Mouse (Mus musculus): Measurements from ENCODE around the gene Rhox1. TPM values are rescaled to one million over a fixed set of nuclear protein-coding genes. Genes with fewer than 3 reads are reported as not detected.
"Not testable (repeated sequence)": the region's sequence is repeated elsewhere in the genome, so short reads cannot be mapped to it uniquely, and the experiment has no call there.

Rhox1 gene
- not detected in 2 replicates for polyA plus RNA-seq (2016; fragmentation: Nextera tagmentation; extraction: Ambion mirVana)

DNA sequence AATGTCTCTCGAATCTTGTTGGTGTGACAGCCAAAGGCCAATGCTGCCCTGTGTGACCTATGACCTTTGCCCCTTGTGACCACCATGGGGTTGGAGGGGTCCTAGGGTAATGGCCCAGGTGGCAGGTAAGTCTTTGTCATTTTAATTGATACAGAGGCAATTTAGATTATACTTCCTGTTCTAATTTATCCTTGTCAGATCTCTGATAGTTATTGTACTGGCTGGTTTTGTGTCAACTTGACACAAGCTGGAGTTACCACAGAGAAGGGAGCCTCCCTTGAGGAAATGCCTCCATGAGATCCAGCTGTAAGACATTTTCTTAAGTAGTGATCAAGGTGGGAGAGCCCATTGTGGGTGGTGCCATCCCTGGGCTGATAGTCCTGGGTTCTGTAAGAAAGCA, at the start of gene Rhox1:
Gene Rhox1 (minus strand): TSS at position 101 of the 400 bp plus-strand sequence.
- not testable (repeated sequence) for H3K27me3 ChIP-seq; H3K9ac ChIP-seq; H3K4me1 ChIP-seq; H3K4me2 ChIP-seq; H3K27ac ChIP-seq; H3K36me3 ChIP-seq (replicated peaks); ATAC-seq (ENCODE audit: low FRiP score); H3K4me3 ChIP-seq (replicated peaks); H3K9me3 ChIP-seq
- 84% methylated on average over 1 of the region's 1 CpGs for WGBS

- not testable (repeated sequence) for H3K27ac ChIP-seq; H3K27me3 ChIP-seq; ATAC-seq (ENCODE audit: low FRiP score); H3K9me3 ChIP-seq; H3K9ac ChIP-seq; H3K4me1 ChIP-seq; H3K4me2 ChIP-seq; H3K36me3 ChIP-seq (replicated peaks); H3K4me3 ChIP-seq (replicated peaks)
- 94% methylated on average over 10 of the region's 19 CpGs for WGBS
Measured at GRCm38 (mm10) chrX:37265038-37265437, 43.0 kb upstream of the Rhox1 start, which contains the start of gene Rhox4a. Gene Rhox4a, plus strand, starts transcription at chrX:37265338.

DNA sequence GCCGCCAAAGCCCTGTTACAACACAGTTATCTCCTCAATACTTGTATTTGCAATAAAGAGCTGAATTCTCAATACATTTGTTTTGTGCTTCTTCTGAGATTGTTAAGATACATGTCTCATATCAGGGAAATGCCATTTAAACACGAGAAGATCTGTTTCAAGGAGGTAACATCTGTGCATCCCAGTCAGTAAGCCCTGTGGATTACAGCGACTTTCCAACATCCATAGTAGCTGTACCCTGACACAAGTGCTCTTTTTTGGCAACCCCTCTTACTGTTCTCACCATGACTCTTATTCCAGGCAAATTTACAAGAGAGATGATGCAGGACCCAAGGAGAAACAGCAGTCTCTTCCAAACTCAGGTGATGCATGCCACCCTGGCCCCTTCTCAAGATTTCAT, 27.6 kb upstream of the Rhox1 start, which contains the start of gene Rhox3a:
Gene Rhox3a (plus strand): TSS at position 301 of the 400 bp plus-strand sequence.
- not testable (repeated sequence) for H3K27me3 ChIP-seq; H3K4me2 ChIP-seq; H3K4me3 ChIP-seq (replicated peaks); H3K27ac ChIP-seq; H3K9me3 ChIP-seq; H3K9ac ChIP-seq; ATAC-seq (ENCODE audit: low FRiP score); H3K4me1 ChIP-seq; H3K36me3 ChIP-seq (replicated peaks)
- 73% methylated on average over 1 of the region's 3 CpGs for WGBS

GRCm38 (mm10) chrX:37244676-37245075, 22.6 kb upstream of the Rhox1 start, which contains the start of gene Rhox2a:
Gene Rhox2a, plus strand, starts transcription at chrX:37244976.
- not testable (repeated sequence) for H3K27ac ChIP-seq; H3K4me1 ChIP-seq; H3K9me3 ChIP-seq; H3K4me2 ChIP-seq; ATAC-seq (ENCODE audit: low FRiP score); H3K9ac ChIP-seq; H3K36me3 ChIP-seq (replicated peaks); H3K27me3 ChIP-seq; H3K4me3 ChIP-seq (replicated peaks)
- 86% methylated on average over 1 of the region's 9 CpGs for WGBS

GRCm38 (mm10) chrX:37210941-37211340, 11.1 kb downstream of the Rhox1 start, which contains the start of gene Gm9:
Gene Gm9, minus strand, starts transcription at chrX:37211041.
- H3K4me1 ChIP-seq = no peaks in the 10 kb centered on the region
- no peaks in the 10 kb centered on the region for H3K36me3 ChIP-seq (replicated peaks)
- H3K9ac ChIP-seq = no peak within 1 kb of the TSS
- no peak for ATAC-seq (ENCODE audit: low FRiP score)
- H3K4me3 ChIP-seq (replicated peaks) = no peak within 1 kb of the TSS
- H3K9me3 ChIP-seq = no peaks in the 10 kb centered on the region
- H3K27ac ChIP-seq = no peak within 1 kb of the TSS
- no peaks in the 10 kb centered on the region for H3K27me3 ChIP-seq
- 89% methylated on average over 10 of the region's 10 CpGs for WGBS
- no peak within 1 kb of the TSS for H3K4me2 ChIP-seq

DNA sequence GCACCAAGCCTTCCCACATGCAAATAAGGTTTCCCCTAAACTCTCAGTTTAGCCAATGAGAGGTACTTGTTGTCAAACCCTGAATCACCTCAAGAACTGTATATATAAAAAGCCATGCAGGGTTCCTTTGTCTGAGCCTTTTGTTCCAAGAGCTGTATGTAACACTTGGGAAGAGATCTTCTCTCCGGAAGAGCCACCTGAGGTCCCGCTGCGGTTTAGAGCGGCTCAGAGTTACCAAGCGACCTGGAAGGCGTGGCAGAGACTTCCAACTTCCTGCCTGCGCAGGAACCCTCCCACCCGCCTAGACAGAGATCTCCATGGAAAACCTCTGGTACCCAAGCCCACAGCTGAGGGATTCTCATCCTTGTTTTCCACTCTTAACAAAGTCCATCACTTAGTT, 23.4 kb downstream of the Rhox1 start:
- Histone ChIP-seq H3K4me2 (no peak overlapping the region), H3K4me1 (no peaks in the 10 kb centered on the region), H3K9ac (no peak overlapping the region), H3K27me3 (no peaks in the 10 kb centered on the region), H3K27ac (no peak overlapping the region), H3K4me3 (replicated peaks) (no peak overlapping the region), H3K36me3 (replicated peaks) (no peaks in the 10 kb centered on the region), H3K9me3 (no peaks in the 10 kb centered on the region)
- WGBS = 67% methylated on average over 8 of the region's 8 CpGs
- ATAC-seq (ENCODE audit: low FRiP score) = no peak

DNA sequence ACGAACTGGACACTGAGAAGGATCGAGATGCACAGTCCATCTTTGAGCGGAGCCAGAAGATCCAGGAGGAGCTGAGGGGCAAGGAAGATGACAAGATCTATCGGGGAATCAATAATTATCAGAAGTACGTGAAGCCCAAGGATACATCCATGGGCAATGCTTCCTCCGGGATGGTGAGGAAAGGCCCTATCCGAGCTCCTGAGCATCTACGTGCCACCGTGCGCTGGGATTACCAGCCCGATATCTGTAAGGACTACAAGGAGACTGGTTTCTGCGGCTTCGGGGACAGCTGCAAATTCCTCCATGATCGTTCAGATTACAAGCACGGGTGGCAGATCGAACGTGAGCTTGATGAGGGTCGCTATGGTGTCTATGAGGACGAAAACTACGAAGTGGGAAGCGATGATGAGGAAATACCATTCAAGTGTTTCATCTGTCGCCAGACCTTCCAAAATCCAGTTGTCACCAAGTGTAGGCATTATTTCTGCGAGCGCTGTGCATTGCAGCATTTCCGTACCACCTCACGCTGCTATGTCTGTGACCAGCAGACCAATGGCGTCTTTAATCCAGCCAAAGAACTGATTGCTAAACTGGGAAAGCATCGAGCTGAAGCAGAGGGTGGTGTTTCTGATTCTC, 30.2 kb downstream of the Rhox1 start:
- Histone ChIP-seq H3K4me1 (0 out of 2 replicates have a peak, but pooled peaks cover 6% of the 10 kb centered on the region), H3K9ac (peak overlapping the region; percentile 57), H3K4me3 (replicated peaks) (peak overlapping the region; percentile 54), H3K27ac (peak overlapping the region; percentile 50; the same call in 1 of the 2 replicates), H3K4me2 (peak overlapping the region; percentile 57), H3K9me3 (no peaks in the 10 kb centered on the region), H3K27me3 (no peaks in the 10 kb centered on the region), H3K36me3 (replicated peaks) (no peaks in the 10 kb centered on the region)
- 26% methylated on average over 28 of the region's 28 CpGs for WGBS
- 0 out of 2 replicates have a peak, but pooled peaks have one; percentile 24 for ATAC-seq (ENCODE audit: low FRiP score)

DNA sequence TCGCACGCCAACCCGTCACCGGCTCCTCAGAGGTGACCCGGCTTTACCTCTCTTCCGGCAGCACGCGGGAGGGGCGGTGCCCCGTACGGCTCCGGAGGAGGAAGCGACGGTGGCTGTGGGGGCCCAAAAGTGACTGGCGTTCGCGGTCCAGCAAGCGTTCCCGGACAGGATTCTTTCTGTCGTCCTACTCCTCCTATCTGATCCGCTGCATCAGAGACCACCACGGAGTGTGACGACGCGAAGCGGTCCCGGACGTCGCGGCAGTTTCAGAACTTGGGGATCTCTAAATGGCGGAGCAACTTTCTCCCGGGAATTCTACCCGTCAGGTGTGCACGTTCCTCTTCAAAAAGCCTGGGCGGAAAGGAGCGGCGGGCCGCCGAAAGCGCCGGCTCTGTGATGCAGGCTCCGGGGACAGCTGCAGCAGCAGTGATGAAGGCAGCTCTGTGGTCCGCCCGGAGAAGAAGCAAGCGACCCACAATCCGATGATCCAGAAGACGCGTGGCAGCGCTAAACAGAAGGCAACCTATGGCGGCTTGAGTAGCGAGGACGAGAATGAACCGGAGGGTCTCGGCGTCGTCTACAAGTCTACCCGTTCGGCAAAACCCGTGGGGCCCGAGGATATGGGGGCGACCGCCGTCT, 30.8 kb downstream of the Rhox1 start, which contains the start of the genes Ndufa1 and Rnf113a1:
Gene Ndufa1 (minus strand): TSS at position 59 of the 639 bp plus-strand sequence.
Gene Rnf113a1 (plus strand): TSS at position 141 of the 639 bp plus-strand sequence.
- Histone ChIP-seq H3K9me3 (no peaks in the 10 kb centered on the region), H3K4me2 (peak within 1 kb of the TSS; percentile 57), H3K27ac (peak within 1 kb of the TSS; percentile 50), H3K4me3 (replicated peaks) (peak within 1 kb of the TSS; percentile 54), H3K27me3 (no peaks in the 10 kb centered on the region), H3K4me1 (0 out of 2 replicates have a peak, but pooled peaks cover 6% of the 10 kb centered on the region), H3K36me3 (replicated peaks) (no peaks in the 10 kb centered on the region), H3K9ac (peak within 1 kb of the TSS; percentile 57)
- peak; percentile 94 for ATAC-seq (ENCODE audit: low FRiP score)
- 13% methylated on average over 56 of the region's 63 CpGs for WGBS

DNA sequence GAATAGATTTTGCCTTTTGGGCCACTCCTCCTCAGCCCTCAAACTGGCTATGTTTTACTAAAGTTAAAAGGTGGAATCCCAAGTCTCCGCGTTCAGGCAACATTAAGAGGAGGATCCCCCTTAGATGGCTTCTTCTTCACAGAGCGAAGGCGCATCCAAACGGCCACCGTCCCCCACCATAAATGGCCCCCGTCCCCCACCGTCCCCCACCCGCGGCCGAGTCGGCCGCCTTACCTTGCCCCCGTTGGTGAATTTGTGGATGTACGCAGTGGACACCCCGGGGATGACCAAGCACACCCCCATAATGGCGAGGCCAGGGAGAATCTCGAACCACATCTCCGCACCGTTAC, 31.3 kb downstream of the Rhox1 start:
- Histone ChIP-seq H3K27ac (no peak overlapping the region), H3K36me3 (replicated peaks) (no peaks in the 10 kb centered on the region), H3K4me1 (0 out of 2 replicates have a peak, but pooled peaks cover 6% of the 10 kb centered on the region), H3K9me3 (no peaks in the 10 kb centered on the region), H3K4me2 (peak overlapping the region; percentile 57), H3K9ac (peak overlapping the region; percentile 57), H3K4me3 (replicated peaks) (peak overlapping the region; percentile 54), H3K27me3 (no peaks in the 10 kb centered on the region)
- 32% methylated on average over 20 of the region's 20 CpGs for WGBS
- no peak for ATAC-seq (ENCODE audit: low FRiP score)

- WGBS = 77% methylated on average over 8 of the region's 8 CpGs
- not testable (repeated sequence) for H3K4me2 ChIP-seq; H3K9ac ChIP-seq; H3K36me3 ChIP-seq (replicated peaks); H3K4me1 ChIP-seq; H3K27ac ChIP-seq; H3K27me3 ChIP-seq; H3K4me3 ChIP-seq (replicated peaks); H3K9me3 ChIP-seq; ATAC-seq (ENCODE audit: low FRiP score)
Measured at GRCm38 (mm10) chrX:37184401-37184800, 37.7 kb downstream of the Rhox1 start.

DNA sequence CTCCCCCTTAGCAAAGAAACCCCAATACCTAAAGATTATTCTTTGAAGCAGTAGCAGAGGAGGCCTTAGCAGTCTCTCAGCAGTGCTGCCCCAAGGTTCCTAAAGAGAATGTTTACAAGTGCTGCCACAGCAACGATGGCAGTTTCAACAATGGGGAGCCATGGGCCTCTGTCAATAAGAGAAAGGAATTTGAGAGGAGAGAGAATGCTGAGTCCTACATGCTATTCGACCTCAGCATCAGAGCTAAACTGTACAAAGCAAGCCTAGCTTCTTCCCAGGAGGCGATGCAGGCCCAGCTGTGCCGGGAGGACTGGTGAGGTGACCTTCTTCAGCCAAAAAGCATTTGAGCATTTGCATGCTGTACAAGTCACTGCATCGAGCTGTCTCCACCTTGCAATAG, 53.3 kb downstream of the Rhox1 start, which contains the start of gene Akap14:
Gene Akap14 (minus strand): TSS at position 101 of the 400 bp plus-strand sequence.
- no peak within 1 kb of the TSS for H3K4me3 ChIP-seq (replicated peaks)
- H3K27me3 ChIP-seq = no peaks in the 10 kb centered on the region
- 41% methylated on average over 5 of the region's 5 CpGs for WGBS
- H3K9ac ChIP-seq = no peak within 1 kb of the TSS
- no peak for ATAC-seq (ENCODE audit: low FRiP score)
- no peaks in the 10 kb centered on the region for H3K4me1 ChIP-seq
- no peak within 1 kb of the TSS for H3K27ac ChIP-seq
- H3K9me3 ChIP-seq = no peaks in the 10 kb centered on the region
- no peak within 1 kb of the TSS for H3K4me2 ChIP-seq
- no peaks in the 10 kb centered on the region for H3K36me3 ChIP-seq (replicated peaks)

DNA sequence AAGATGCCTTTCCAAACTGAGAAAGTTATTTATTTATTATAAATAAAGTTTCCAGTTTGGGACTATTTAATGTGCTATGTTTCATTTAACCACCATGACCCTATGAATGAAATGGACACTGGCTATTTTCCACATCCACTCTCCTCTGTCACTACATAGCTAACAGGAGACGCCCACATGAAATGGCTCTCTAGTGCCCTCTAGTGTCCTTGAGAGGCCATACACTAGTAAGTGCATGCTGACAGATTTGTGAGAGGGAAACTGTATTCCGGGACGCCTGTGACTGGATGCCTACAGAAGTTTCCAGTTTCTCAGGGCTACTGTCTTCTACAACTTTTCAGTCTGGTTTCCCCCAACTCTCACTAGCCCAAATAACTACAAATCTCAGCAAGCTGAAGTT, 55.0 kb downstream of the Rhox1 start:
- H3K4me1 ChIP-seq = no peaks in the 10 kb centered on the region
- ATAC-seq (ENCODE audit: low FRiP score) = no peak
- no peak overlapping the region for H3K4me2 ChIP-seq
- no peak overlapping the region for H3K4me3 ChIP-seq (replicated peaks)
- no peaks in the 10 kb centered on the region for H3K27me3 ChIP-seq
- WGBS = 39% methylated on average over 3 of the region's 3 CpGs
- H3K9me3 ChIP-seq = no peaks in the 10 kb centered on the region
- H3K9ac ChIP-seq = no peak overlapping the region
- H3K27ac ChIP-seq = no peak overlapping the region
- H3K36me3 ChIP-seq (replicated peaks) = no peaks in the 10 kb centered on the region

All from forebrain, embryonic 12.5 days (tissue).